Mouse (Mus musculus) erythroblast, embryonic 14.5 days (primary cell): ENCODE results near the gene Pak1. TPM values are rescaled to one million over a fixed set of nuclear protein-coding genes. Genes with fewer than 3 reads are reported as not detected.

Experiments used
- H3K27me3 ChIP-seq: 2 replicates; pipeline ENCODE4 v1.6.1; 2012; ENCODE audit warnings: inconsistent platforms; ENCODE audit not compliant: control insufficient read depth
- H3K36me3 ChIP-seq: 2 replicates; pipeline ENCODE4 v1.6.1; 2012; ENCODE audit warnings: mild to moderate bottlenecking, inconsistent platforms; ENCODE audit not compliant: control insufficient read depth
- H3K4me1 ChIP-seq: 2 replicates; pipeline ENCODE4 v1.6.1; 2012; ENCODE audit warnings: inconsistent platforms; ENCODE audit not compliant: control insufficient read depth
- H3K4me3 ChIP-seq: replicated peaks from 2 replicates; pipeline ENCODE3; 2012; ENCODE audit warnings: moderate library complexity, mild to moderate bottlenecking, inconsistent platforms
- H3K9me3 ChIP-seq: 2 replicates; pipeline ENCODE4 v1.6.1; 2012; ENCODE audit warnings: low read length, inconsistent platforms, mixed read lengths; ENCODE audit not compliant: control insufficient read depth
- GATA1 ChIP-seq: IDR thresholded peaks from 2 replicates; pipeline ENCODE4 v1.6.1; 2012; ENCODE audit warnings: low read length, inconsistent platforms, mixed read lengths
- TAL1 ChIP-seq: IDR thresholded peaks from 3 replicates; pipeline ENCODE4 v1.6.1; 2012; ENCODE audit warnings: low read length, inconsistent platforms, mixed read lengths
- polyA plus RNA-seq: library from polyadenylated mRNA; stranded (reverse); fragments of >175 nt; gene quantifications from 2 replicates; pipeline ENCODE4 v1.2.3, GENCODE M21; 2012

Pak1 gene
- polyA plus RNA-seq, 1 experiment, result 0.06 TPM

DNA sequence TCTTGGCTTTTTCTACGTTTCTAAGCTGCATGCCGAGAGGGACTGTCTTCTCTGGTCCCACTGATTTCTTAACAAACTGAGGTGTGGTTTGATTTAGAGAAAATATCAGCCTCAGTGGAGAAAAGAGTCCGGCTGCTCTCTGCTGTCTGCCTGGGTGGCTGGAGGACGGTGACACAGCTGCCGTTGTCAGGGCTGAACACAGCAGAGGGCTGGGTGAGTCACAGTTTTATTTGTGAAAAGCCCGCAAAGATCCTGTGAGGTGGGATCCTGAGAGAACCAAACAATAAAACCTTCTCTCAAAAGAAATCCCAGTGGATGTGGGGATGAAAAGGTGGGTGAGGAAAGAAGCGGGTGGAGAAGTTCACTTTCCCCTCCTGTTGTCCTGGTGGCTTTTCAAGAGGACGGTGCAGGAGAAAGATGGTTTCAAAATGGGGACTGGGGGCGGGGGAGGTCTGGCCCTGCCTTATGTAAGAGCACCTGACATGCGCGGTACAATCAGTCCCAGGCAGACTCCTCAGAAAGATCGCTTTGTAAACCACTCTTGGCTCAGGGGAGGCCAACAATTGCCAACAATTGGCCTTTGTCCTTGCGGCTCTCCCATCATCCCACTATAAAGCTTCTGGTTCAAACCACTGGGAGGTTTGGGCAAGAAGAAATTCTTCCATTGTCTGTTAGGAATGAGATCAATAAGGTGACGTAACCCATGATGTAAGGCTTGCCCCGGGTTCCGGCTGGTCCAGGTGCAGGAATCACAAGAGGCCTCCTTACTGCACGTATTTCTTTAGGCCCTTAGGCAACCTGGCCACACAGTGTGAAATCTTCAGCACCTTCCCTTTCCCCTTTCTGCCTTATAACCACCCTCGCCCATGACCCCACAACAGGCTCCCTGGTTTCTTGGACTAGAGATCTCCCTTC, 31.1 kb upstream of the Pak1 start:
- no peaks in the 10 kb centered on the region for H3K36me3 ChIP-seq
- no peak overlapping the region for H3K4me3 ChIP-seq
- H3K4me1 ChIP-seq, result no peaks in the 10 kb centered on the region
- TF ChIP-seq TAL1 (no peak), GATA1 (no peak)
- H3K9me3 ChIP-seq, result no peaks in the 10 kb centered on the region
- no peaks in the 10 kb centered on the region for H3K27me3 ChIP-seq

- Histone ChIP-seq H3K36me3 (no peaks in the 10 kb centered on the region), H3K4me1 (peaks cover 22% of the 10 kb centered on the region), H3K4me3 (no peak overlapping the region), H3K27me3 (no peaks in the 10 kb centered on the region), H3K9me3 (no peaks in the 10 kb centered on the region)
- TF ChIP-seq GATA1, result no peak
- no peak for TF ChIP-seq TAL1
Measured at GRCm38 (mm10) chr7:97764591-97764990, 23.8 kb upstream of the Pak1 start.

GRCm38 (mm10) chr7:97765181-97765962, 23.0 kb upstream of the Pak1 start:
- TF ChIP-seq GATA1, result no peak
- TF ChIP-seq TAL1, result no peak
- Histone ChIP-seq H3K4me3 (no peak overlapping the region), H3K4me1 (peaks cover 22% of the 10 kb centered on the region), H3K36me3 (no peaks in the 10 kb centered on the region), H3K27me3 (no peaks in the 10 kb centered on the region), H3K9me3 (no peaks in the 10 kb centered on the region)

DNA sequence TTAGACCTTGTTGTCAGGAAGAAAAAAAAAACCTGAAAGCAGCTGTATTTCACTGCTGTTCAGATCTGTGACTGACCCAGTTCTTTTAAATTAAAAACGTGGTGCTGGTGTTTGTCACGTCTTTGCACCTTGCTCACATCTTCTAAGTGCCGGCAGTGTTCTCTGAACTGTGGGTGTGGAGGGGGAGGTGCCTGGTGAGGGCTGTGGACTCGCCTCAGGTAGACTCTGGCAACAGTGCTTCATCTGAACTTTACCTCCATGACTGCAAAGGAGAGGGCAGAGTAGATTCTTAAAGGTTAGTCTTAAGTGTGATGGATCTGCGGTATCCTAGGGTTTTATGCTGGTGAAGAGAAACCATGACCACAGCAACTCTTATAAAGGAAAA, 22.4 kb upstream of the Pak1 start:
- Histone ChIP-seq H3K27me3 (no peaks in the 10 kb centered on the region), H3K4me3 (no peak overlapping the region), H3K36me3 (no peaks in the 10 kb centered on the region), H3K4me1 (peaks cover 22% of the 10 kb centered on the region), H3K9me3 (no peaks in the 10 kb centered on the region)
- TF ChIP-seq GATA1, result no peak
- no peak for TF ChIP-seq TAL1

DNA sequence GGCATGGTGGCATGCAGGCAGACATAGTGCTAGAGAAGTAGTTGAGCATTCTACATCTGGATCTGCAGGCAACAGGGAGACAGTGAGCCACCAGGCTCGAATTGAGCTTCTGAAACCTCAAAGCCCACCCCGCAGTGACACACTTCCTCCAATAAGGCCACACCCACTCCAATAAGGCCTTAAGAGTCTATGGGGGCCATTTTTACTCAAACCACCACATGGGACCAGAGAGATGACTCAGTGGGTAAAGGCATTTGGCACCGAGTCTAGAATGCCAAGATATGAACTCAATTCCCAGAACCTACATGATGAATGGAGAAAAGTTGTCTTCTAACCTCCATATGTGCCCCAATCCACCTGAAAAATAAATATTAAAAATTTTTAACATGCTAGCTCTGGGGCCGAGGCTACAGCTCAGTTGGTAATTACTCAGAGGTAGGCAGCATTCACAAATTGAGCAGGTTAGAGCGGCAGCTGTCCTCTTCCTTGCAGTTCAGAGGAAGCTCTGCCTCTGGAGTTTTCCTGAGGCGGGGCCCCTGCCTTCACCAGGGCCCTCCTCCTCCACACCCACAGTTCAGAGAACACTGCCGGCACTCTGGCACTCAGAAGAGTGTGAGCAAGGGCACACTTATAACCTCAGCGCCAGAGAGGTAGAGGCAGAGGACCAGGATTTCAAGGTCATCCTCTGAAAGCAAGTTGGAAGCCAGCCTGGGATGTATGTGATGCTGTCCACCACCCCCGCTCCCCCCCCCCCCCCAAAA, 21.8 kb upstream of the Pak1 start:
- Histone ChIP-seq H3K36me3 (no peaks in the 10 kb centered on the region), H3K9me3 (no peaks in the 10 kb centered on the region), H3K4me3 (no peak overlapping the region), H3K4me1 (peaks cover 22% of the 10 kb centered on the region), H3K27me3 (no peaks in the 10 kb centered on the region)
- TF ChIP-seq TAL1, result no peak
- TF ChIP-seq GATA1, result no peak

GRCm38 (mm10) chr7:97767841-97768240, 20.5 kb upstream of the Pak1 start:
- TF ChIP-seq TAL1 (no peak), GATA1 (no peak)
- Histone ChIP-seq H3K27me3 (no peaks in the 10 kb centered on the region), H3K9me3 (no peaks in the 10 kb centered on the region), H3K36me3 (no peaks in the 10 kb centered on the region), H3K4me3 (no peak overlapping the region), H3K4me1 (peaks cover 22% of the 10 kb centered on the region)

DNA sequence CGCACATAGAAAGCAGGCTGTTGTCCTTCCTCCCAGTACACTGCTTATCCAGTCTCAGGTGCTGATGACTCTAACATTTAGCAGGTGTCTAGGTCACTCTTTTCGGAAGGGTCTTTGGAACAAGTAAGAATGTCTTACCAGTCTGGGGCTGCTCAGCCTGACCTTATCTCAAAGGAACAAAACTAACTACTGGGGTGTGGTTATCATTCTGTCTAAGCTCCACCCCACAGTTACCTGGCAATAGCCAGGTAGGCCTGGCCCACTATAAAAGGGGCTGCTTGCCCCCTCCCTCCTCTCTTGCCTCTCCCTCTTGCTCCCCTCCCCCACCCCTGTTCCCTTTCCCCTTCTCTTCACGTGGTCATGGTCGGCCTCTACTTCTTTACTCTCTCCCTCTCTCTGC, 19.3 kb upstream of the Pak1 start:
- TF ChIP-seq GATA1 (no peak), TAL1 (no peak)
- Histone ChIP-seq H3K27me3 (no peaks in the 10 kb centered on the region), H3K4me1 (peaks cover 22% of the 10 kb centered on the region), H3K36me3 (no peaks in the 10 kb centered on the region), H3K9me3 (no peaks in the 10 kb centered on the region), H3K4me3 (no peak overlapping the region)

DNA sequence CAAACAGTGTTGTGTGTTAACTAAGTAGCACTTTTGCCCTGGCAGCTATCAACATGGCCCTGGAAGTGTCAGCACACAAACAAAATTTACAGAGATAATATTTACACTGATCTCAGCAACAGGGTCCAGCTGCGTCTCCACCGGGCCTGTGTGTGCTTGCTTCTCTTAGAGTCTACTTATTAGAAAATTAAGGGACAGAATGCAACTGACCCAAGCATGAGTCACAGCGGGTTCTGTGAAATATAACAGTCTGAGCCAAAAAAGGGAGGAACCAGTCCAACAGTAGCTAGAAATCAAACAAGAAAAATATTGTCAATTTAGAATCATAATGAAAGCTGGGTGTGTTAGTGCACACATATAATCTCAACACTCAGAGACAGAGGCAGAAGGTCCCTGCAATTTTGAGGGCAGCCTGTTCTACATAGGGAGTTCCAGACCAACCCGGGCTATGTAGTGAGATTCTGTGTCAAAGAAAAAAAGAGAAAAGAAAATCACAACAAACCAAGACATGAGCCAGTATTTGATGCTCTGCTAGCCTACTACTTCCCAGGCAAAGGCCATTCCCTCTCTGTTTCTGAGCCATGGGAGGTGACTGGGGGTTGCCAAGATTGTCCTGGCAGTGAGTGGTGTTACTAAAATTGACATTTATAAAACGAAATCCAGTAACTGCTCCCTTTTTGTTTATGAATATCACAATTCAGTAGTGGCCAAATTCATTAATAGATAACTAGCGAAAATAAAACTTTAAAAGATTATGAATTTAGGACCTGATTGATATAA, 17.3 kb upstream of the Pak1 start:
- H3K4me1 ChIP-seq, result peaks cover 22% of the 10 kb centered on the region
- H3K36me3 ChIP-seq, result no peaks in the 10 kb centered on the region
- no peaks in the 10 kb centered on the region for H3K27me3 ChIP-seq
- no peak overlapping the region for H3K4me3 ChIP-seq
- no peaks in the 10 kb centered on the region for H3K9me3 ChIP-seq
- no peak for TF ChIP-seq TAL1
- TF ChIP-seq GATA1, result no peak

GRCm38 (mm10) chr7:97775380-97775779, 13.0 kb upstream of the Pak1 start:
- H3K36me3 ChIP-seq, result no peaks in the 10 kb centered on the region
- TF ChIP-seq TAL1, result no peak
- TF ChIP-seq GATA1, result no peak
- H3K9me3 ChIP-seq, result peaks cover 5% of the 10 kb centered on the region
- no peaks in the 10 kb centered on the region for H3K27me3 ChIP-seq
- H3K4me3 ChIP-seq, result no peak overlapping the region
- H3K4me1 ChIP-seq, result no peaks in the 10 kb centered on the region
